Comparison of ENCODE assay signal across 10 mouse cellular contexts in genomic region chr12:112349676-112350318, GRCm38 (mm10).
DNase-seq lines count a peak whose midpoint lies in the region; ATAC-seq and TF ChIP-seq lines count a peak whose summit lies in the region.
"Had no signal": no experiment of that assay in that cellular context is flagged by ENCODE, and none has a peak within 500 bp of the region (broad histone marks: within the 10 kb centered on the region; RNA-seq: fewer than 3 reads in every experiment).

No protein-coding gene starts in this region.

- no peaks in the 10 kb centered on the region for H3K36me3 ChIP-seq in lung, embryonic 14.5 days (ENCODE audit: insufficient read depth)
- no peaks in the 10 kb centered on the region for H3K36me3 ChIP-seq in forebrain, embryonic 11.5 days (ENCODE audit: control insufficient read depth, insufficient read depth, low read length)
- no peaks in the 10 kb centered on the region for H3K36me3 ChIP-seq in hindbrain, embryonic 16.5 days (ENCODE audit: control insufficient read depth, insufficient read depth, low read length)
- H3K36me3 ChIP-seq in stomach, embryonic 14.5 days (ENCODE audit: control insufficient read depth, insufficient read depth, low read length) = no peaks in the 10 kb centered on the region
- no peaks in the 10 kb centered on the region for H3K36me3 ChIP-seq in intestine, embryonic 15.5 days
- H3K36me3 ChIP-seq in liver, postnatal 0 days (replicated peaks; ENCODE audit: insufficient read depth, low read length) = no peaks in the 10 kb centered on the region

- no peak overlapping the region for H3K27ac ChIP-seq in lung, embryonic 14.5 days (ENCODE audit: low read depth)
- H3K27ac ChIP-seq in forebrain, embryonic 11.5 days (ENCODE audit: low read depth, low read length) = no peak overlapping the region
- H3K27ac ChIP-seq in hindbrain, embryonic 16.5 days (ENCODE audit: low read depth, low read length) = peak overlapping the region; percentile 51
- H3K27ac ChIP-seq in stomach, embryonic 14.5 days (ENCODE audit: low read length) = peak overlapping the region; percentile 61; the same call in 1 of the 2 replicates
- H3K27ac ChIP-seq in intestine, embryonic 15.5 days = no peak overlapping the region
- no peak overlapping the region for H3K27ac ChIP-seq in liver, postnatal 0 days (ENCODE audit: low read depth)

- DNase-seq in lung, embryonic 14.5 days = peak; percentile 61
- no peak for DNase-seq in lung, adult 2 months
- peak; percentile 49 for DNase-seq in forebrain, embryonic 11.5 days (ENCODE audit: low spot score)
- no peak for DNase-seq in liver, postnatal 0 days
- DNase-seq: adrenal gland, adult 8-10 months; cerebellum, postnatal 36 days; thymus, postnatal 36 days had no signal

- WGBS in lung, embryonic 14.5 days = 16% methylated on average over 17 of the region's 17 CpGs
- WGBS in lung, adult 2 months = 41% methylated on average over 17 of the region's 17 CpGs
- 73% methylated on average over 17 of the region's 17 CpGs for WGBS in forebrain, embryonic 11.5 days
- 40% methylated on average over 17 of the region's 17 CpGs for WGBS in hindbrain, embryonic 16.5 days
- 32% methylated on average over 17 of the region's 17 CpGs for WGBS in stomach, embryonic 14.5 days
- 58% methylated on average over 17 of the region's 17 CpGs for WGBS in intestine, embryonic 15.5 days
- 64% methylated on average over 17 of the region's 17 CpGs for WGBS in liver, postnatal 0 days (ENCODE audit: insufficient replicate concordance)

- TF ChIP-seq CTCF in lung, embryonic 14.5 days (IDR thresholded peaks at IDR 0.05; ENCODE audit: low read depth) = no peak
- TF ChIP-seq CTCF in lung, adult 2 months (IDR thresholded peaks at IDR 0.05; ENCODE audit: insufficient read depth, low read length) = no peak
- TF ChIP-seq CTCF in liver, postnatal 0 days (IDR thresholded peaks at IDR 0.05; ENCODE audit: low read depth) = no peak

- no peaks in the 10 kb centered on the region for H3K4me1 ChIP-seq in lung, embryonic 14.5 days (ENCODE audit: insufficient read depth)
- H3K4me1 ChIP-seq in lung, adult 2 months (ENCODE audit: control insufficient read depth, insufficient read depth, low read length) = no peaks in the 10 kb centered on the region
- H3K4me1 ChIP-seq in forebrain, embryonic 11.5 days (replicated peaks; ENCODE audit: control insufficient read depth, insufficient read depth, low read length) = peaks cover 3% of the 10 kb centered on the region; the same call in 1 of the 2 replicates
- peaks cover 10% of the 10 kb centered on the region for H3K4me1 ChIP-seq in hindbrain, embryonic 16.5 days (ENCODE audit: control insufficient read depth, insufficient read depth, low read depth, low read length)
- H3K4me1 ChIP-seq in stomach, embryonic 14.5 days (ENCODE audit: control insufficient read depth, insufficient read depth, low read length) = peaks cover 8% of the 10 kb centered on the region; the same call in 1 of the 2 replicates
- H3K4me1 ChIP-seq in intestine, embryonic 15.5 days (replicated peaks) = 0 out of 2 replicates have a peak, but pooled peaks cover 2% of the 10 kb centered on the region
- H3K4me1 ChIP-seq in liver, postnatal 0 days (ENCODE audit: insufficient read depth) = no peaks in the 10 kb centered on the region

- no peak overlapping the region for H3K4me3 ChIP-seq in lung, embryonic 14.5 days (ENCODE audit: low read depth, low read length)
- H3K4me3 ChIP-seq in lung, adult 2 months (replicated peaks; ENCODE audit: extremely low read depth, low read depth, low read length) = no peak overlapping the region
- H3K4me3 ChIP-seq in forebrain, embryonic 11.5 days (ENCODE audit: low read depth, low read length) = no peak overlapping the region
- H3K4me3 ChIP-seq in hindbrain, embryonic 16.5 days (ENCODE audit: low read length) = no peak overlapping the region
- no peak overlapping the region for H3K4me3 ChIP-seq in stomach, embryonic 14.5 days (ENCODE audit: low read depth, low read length)
- H3K4me3 ChIP-seq in intestine, embryonic 15.5 days (replicated peaks) = no peak overlapping the region
- H3K4me3 ChIP-seq in liver, postnatal 0 days (ENCODE audit: low read depth, low read length) = no peak overlapping the region

- no peak for TF ChIP-seq EP300 in liver, postnatal 0 days (IDR thresholded peaks at IDR 0.05; ENCODE audit: low read depth)

- no peak overlapping the region for H3K4me2 ChIP-seq in lung, embryonic 14.5 days
- no peak overlapping the region for H3K4me2 ChIP-seq in forebrain, embryonic 11.5 days (ENCODE audit: low read depth, low read length, severe bottlenecking)
- no peak overlapping the region for H3K4me2 ChIP-seq in hindbrain, embryonic 16.5 days (ENCODE audit: low read length)
- H3K4me2 ChIP-seq in stomach, embryonic 14.5 days (replicated peaks; ENCODE audit: low read depth, low read length) = no peak overlapping the region
- no peak overlapping the region for H3K4me2 ChIP-seq in intestine, embryonic 15.5 days (replicated peaks)
- H3K4me2 ChIP-seq in liver, postnatal 0 days (ENCODE audit: low read depth, low read length) = no peak overlapping the region

- 0 out of 2 replicates have a peak, but pooled peaks cover 5% of the 10 kb centered on the region for H3K27me3 ChIP-seq in lung, embryonic 14.5 days (ENCODE audit: insufficient read depth, low read length)
- no peaks in the 10 kb centered on the region for H3K27me3 ChIP-seq in forebrain, embryonic 11.5 days (ENCODE audit: control insufficient read depth, insufficient read depth, low read length)
- no peaks in the 10 kb centered on the region for H3K27me3 ChIP-seq in hindbrain, embryonic 16.5 days (replicated peaks; ENCODE audit: control insufficient read depth, insufficient read depth, low read length)
- H3K27me3 ChIP-seq in stomach, embryonic 14.5 days (ENCODE audit: control insufficient read depth, insufficient read depth, low read length) = no peaks in the 10 kb centered on the region
- H3K27me3 ChIP-seq in intestine, embryonic 15.5 days (replicated peaks) = no peaks in the 10 kb centered on the region
- H3K27me3 ChIP-seq in liver, postnatal 0 days (ENCODE audit: insufficient read depth, low read length) = no peaks in the 10 kb centered on the region

- TF ChIP-seq POLR2A in lung, adult 2 months (IDR thresholded peaks at IDR 0.05; ENCODE audit: borderline replicate concordance, extremely low read depth, low read depth, low read length) = no peak

- peaks cover 4% of the 10 kb centered on the region; the same call in 1 of the 2 replicates for H3K9me3 ChIP-seq in lung, embryonic 14.5 days (ENCODE audit: low read depth, low read length)
- no peaks in the 10 kb centered on the region for H3K9me3 ChIP-seq in forebrain, embryonic 11.5 days (ENCODE audit: control insufficient read depth, low read length)
- H3K9me3 ChIP-seq in hindbrain, embryonic 16.5 days (ENCODE audit: control insufficient read depth, low read length) = 0 out of 2 replicates have a peak, but pooled peaks cover 3% of the 10 kb centered on the region
- H3K9me3 ChIP-seq in stomach, embryonic 14.5 days (ENCODE audit: control insufficient read depth, low read depth, low read length) = no peaks in the 10 kb centered on the region
- no peaks in the 10 kb centered on the region for H3K9me3 ChIP-seq in intestine, embryonic 15.5 days
- no peaks in the 10 kb centered on the region for H3K9me3 ChIP-seq in liver, postnatal 0 days (ENCODE audit: low read length)

- ATAC-seq in lung, embryonic 14.5 days (ENCODE audit: insufficient read depth) = peak; percentile 38; the same call in 1 of the 2 replicates
- ATAC-seq in forebrain, embryonic 11.5 days (replicated peaks; ENCODE audit: low FRiP score) = no peak
- peak; percentile 45; the same call in 1 of the 2 replicates for ATAC-seq in hindbrain, embryonic 16.5 days
- ATAC-seq in stomach, embryonic 14.5 days (ENCODE audit: insufficient number of reproducible peaks, insufficient read depth, low FRiP score, low read depth) = no peak
- no peak for ATAC-seq in intestine, embryonic 15.5 days
- no peak for ATAC-seq in liver, postnatal 0 days

- no peak overlapping the region for H3K9ac ChIP-seq in lung, embryonic 14.5 days
- no peak overlapping the region for H3K9ac ChIP-seq in forebrain, embryonic 11.5 days (ENCODE audit: low read length)
- H3K9ac ChIP-seq in hindbrain, embryonic 16.5 days (ENCODE audit: low read depth, low read length) = 0 out of 2 replicates have a peak overlapping the region, but pooled peaks have one; percentile 22
- no peak overlapping the region; the same call in 1 of the 2 replicates for H3K9ac ChIP-seq in stomach, embryonic 14.5 days (replicated peaks; ENCODE audit: low read depth, low read length)
- no peak overlapping the region for H3K9ac ChIP-seq in intestine, embryonic 15.5 days
- no peak overlapping the region for H3K9ac ChIP-seq in liver, postnatal 0 days (replicated peaks)

Comparison
In these comparisons a context has a peak if more than half of its experiments do, and no peak if none do; other contexts are left out.
1. DNase-seq: peak in lung, embryonic 14.5 days (single experiment) and forebrain, embryonic 11.5 days (single experiment); none in lung, adult 2 months (single experiment) and liver, postnatal 0 days (single experiment).
2. ATAC-seq: peak in lung, embryonic 14.5 days (single experiment) and hindbrain, embryonic 16.5 days (single experiment); none in forebrain, embryonic 11.5 days (single experiment), stomach, embryonic 14.5 days (single experiment), intestine, embryonic 15.5 days (single experiment) and liver, postnatal 0 days (single experiment).
3. H3K27ac ChIP-seq: peak in hindbrain, embryonic 16.5 days (single experiment) and stomach, embryonic 14.5 days (single experiment); none in lung, embryonic 14.5 days (single experiment), forebrain, embryonic 11.5 days (single experiment), intestine, embryonic 15.5 days (single experiment) and liver, postnatal 0 days (single experiment).